Mouse (Mus musculus) G1E-ER4 (cell line): Measurements from ENCODE around the gene Mkrn2os. TPM values are rescaled to one million over a fixed set of nuclear protein-coding genes. Genes with fewer than 3 reads are reported as not detected.

Experiments used
- GATA1 ChIP-seq: IDR thresholded peaks from one replicate; pipeline ENCODE4 v1.8.0; 2012; ENCODE audit warnings: low read length, inconsistent platforms
- polyA plus RNA-seq: library from polyadenylated mRNA; stranded (reverse); fragments of >175 nt; gene quantifications from 2 replicates; pipeline ENCODE4 v1.2.3, GENCODE M21; 2012

The Mkrn2os gene
- polyA plus RNA-seq, 1 experiment = not detected

DNA sequence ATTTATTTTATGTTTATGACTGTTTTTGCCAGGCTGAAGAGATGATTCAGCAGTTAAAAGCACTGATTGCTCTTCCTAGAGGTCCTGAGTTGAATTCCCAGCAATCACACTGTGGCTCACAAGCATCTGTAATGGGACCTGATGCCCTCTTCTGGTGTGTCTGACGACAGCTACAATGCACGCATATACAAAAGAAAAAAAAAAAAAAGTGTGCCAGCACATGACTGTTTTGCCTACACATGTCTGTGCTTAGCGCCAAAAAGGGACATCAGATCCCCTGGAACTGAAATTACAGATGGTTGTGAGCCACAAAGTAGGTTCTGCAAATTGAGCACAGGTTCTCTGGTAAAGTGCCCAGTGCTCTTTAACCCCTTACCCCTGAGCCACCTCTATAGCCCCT lies 50.0 kb downstream of the Mkrn2os start:
- TF ChIP-seq GATA1 = no peak

DNA sequence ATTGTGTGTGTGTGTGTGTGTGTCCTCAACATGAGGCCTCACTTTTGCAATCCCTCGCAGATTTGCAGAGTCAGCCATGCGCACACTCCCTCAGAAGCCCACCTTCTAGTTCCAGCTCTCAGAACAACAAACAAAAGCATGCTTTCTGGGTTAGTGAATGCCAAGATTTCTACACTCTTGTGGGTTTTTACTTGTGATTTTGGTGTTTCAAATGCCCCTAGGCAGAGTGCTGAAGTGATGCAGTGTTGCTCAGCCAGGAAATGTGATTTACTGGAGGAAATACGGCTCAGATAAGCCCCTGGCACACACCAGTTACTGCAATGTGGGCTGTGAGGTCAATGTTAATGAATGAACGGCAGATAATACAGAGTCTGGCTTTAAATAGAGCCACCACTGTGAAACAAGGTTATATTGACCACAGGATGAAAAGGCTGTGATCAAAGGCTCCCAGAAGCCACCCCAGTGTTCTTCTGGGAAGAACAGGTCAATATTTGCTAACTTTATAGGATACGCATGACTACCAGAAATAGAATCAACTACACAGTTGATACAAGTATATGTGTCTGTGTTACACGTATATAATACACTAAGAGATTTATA lies 50.6 kb downstream of the Mkrn2os start:
- TF ChIP-seq GATA1 = no peak

- TF ChIP-seq GATA1 = no peak
Observed at GRCm38 (mm10) chr6:115538645-115539429, 53.5 kb downstream of the Mkrn2os start.

DNA sequence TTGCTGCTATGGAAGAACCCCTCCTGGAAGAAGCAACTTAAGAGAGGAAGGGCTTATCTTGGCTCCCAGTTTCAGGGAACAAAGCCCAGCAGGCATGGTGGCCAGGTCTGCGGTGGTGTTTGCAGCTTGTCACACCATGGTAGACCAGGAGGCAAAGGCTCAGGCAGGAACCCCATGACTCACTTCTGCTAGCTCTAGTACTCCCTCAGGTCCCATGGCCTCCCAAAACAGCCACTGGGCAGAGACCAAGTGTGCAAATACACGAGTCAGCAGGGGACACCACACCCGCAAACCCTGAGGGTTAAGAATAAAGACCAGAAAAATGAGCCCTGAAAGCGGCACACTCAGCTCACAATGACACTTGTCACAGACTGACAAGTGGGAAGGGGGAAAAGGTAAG lies 56.2 kb downstream of the Mkrn2os start:
- no peak for TF ChIP-seq GATA1

DNA sequence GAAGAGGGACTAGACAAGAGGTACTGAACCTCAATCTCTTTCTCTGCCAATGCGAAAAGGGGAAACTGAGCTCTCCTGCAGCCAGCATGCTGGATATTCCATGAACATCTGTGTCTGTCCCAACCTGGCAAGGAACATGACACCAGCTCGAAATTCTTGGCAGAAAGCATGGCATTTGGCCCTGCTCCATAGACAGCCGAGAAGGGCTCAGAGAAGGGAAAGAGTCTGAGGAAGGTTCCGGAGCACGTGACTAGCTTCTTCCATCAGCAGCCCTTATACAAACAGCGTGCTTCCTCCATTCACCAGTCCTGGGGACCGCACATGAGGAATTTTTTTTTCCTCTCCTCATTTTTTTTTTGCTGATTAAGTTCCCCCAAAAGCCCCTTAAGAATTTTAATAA lies 57.8 kb downstream of the Mkrn2os start:
- no peak for TF ChIP-seq GATA1

Other genes with a start within 250 kb of the Mkrn2os start
- not detected in 2 replicates for gene Pparg, start 231.6 kb downstream of the Mkrn2os start, polyA plus RNA-seq
- 5.8 and 29.2 TPM in 2 replicates for gene Tsen2, start 47.9 kb downstream of the Mkrn2os start, polyA plus RNA-seq
- 1.3 and 38.8 TPM in 2 replicates for gene Mkrn2, start 9.3 kb upstream of the Mkrn2os start, polyA plus RNA-seq
- 18.4 and 25.0 TPM in 2 replicates for gene Raf1, start 84.1 kb upstream of the Mkrn2os start, polyA plus RNA-seq
- gene Tmem40, start 169.8 kb upstream of the Mkrn2os start, polyA plus RNA-seq = 8.2 and 9.4 TPM in 2 replicates
- 7.4 and 7.5 TPM in 2 replicates for gene Cand2, start 182.0 kb upstream of the Mkrn2os start, polyA plus RNA-seq
- gene Rpl32, start 216.2 kb upstream of the Mkrn2os start, polyA plus RNA-seq = 344 and 365 TPM in 2 replicates
- not detected in 2 replicates for gene Efcab12, start 245.8 kb upstream of the Mkrn2os start, polyA plus RNA-seq